Mouse (Mus musculus): ENCODE data around the gene Sugp1.
"Not testable (repeated sequence)": the region's sequence is repeated elsewhere in the genome, so short reads cannot be mapped to it uniquely, and the experiment has no call there.

Sugp1 gene

GRCm38 (mm10) chr8:70043996-70044395 lies 1.4 kb downstream of the Sugp1 start:
- no peak for DNase-seq (ENCODE audit: low spot score)

DNA sequence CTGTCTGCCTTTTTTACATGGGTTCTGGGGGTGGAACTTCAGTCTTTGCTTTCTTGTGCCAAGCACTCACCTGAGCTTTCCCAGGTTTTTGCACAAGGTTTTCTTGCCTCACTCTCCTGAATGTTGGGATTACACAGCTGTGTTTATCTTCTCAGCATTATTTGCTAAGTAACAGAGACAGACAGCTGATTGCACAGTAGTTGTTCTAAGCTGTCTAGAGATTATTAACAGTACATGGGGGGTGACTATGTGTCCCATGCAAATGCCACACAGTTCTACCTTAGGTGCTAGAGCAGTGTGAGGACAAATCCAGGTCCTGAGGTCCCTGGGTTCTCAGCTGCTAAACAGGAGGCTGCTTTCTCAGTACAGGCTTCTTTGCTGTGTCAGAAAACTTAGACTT lies 7.0 kb downstream of the Sugp1 start:
- no peak for DNase-seq (ENCODE audit: low spot score)

GRCm38 (mm10) chr8:70050434-70050833 lies 7.8 kb downstream of the Sugp1 start:
- DNase-seq (ENCODE audit: low spot score) = not testable (repeated sequence)

DNA sequence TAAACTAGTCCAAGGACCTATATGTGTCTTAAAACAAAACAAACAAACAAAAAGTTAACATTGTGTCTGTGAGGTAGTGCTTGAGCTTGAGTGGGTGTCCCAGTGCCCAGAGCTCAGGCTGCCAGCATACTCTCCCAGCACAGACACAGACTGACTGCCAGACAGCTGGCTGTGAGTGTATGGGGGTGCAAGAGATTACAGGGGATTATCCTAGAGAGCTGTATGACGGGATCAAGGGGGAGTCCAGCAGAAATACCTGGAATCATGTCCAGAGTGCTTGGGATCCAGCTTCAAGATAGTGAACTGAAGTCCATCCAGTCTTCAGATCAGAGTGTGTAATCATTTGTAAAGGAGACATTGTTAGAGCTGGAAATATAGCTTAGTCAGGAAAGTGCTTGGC lies 15.1 kb downstream of the Sugp1 start:
- no peak for DNase-seq (ENCODE audit: low spot score)

GRCm38 (mm10) chr8:70071836-70072440 lies 29.3 kb downstream of the Sugp1 start:
- DNase-seq (ENCODE audit: low spot score) = no peak

DNA sequence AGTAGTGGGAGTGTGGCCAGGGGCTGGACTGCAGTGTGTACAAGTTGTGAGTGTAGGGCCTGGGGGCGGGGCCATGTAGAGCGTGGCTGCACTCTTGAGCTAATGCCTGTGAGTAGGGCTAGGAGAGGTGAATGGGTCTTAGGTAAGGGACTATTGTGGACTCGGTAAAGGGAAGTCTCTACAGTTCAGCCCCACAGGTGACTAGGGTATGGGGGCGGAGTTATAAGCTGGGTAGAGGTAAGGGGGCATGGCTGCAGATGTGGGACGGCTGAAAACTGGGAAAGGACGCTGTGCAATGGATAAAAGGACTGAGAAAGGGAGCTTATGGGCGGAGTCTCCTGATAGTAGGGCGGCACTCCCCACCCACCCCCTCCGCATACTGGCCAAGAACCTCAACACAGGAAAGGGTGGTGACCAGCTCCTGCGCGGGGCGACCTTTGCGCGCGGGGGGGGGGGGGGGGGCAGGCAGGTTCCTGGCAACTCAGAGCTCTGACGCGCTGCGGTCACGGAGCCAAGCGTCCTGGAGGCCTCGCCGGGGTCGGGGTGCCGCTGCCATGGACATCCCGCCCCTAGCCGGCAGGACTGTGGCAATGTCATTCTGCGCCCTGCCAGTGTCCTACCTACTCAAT lies 29.9 kb downstream of the Sugp1 start, which contains the start of gene Tm6sf2:
Tm6sf2 (plus strand) TSS at position 484 of the 629 bp plus-strand sequence.
- no peak for DNase-seq (ENCODE audit: low spot score)

GRCm38 (mm10) chr8:70073120-70073519 lies 30.5 kb downstream of the Sugp1 start:
- DNase-seq (ENCODE audit: low spot score) = no peak

DNA sequence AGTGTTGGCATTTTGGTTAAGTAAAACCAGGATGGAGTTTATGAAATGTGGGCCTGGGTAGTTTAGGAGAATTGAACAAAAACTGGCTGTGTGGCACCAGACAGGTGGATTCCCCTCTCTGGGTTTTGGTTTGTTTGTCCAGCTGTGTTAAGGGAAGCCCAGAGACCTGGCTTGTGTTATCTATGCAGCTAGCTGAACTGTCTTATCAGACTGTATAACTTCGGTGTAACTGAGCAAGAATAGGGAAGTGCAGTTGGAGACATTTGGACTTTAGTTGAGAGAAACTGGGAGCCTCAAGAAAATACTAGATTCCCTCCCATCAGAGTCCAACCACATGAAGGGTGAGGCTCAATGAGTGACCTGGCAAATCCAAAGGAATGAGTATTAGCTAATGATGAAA lies 31.1 kb downstream of the Sugp1 start:
- no peak for DNase-seq (ENCODE audit: low spot score)

GRCm38 (mm10) chr8:70081976-70082375 lies 39.4 kb downstream of the Sugp1 start:
- no peak for DNase-seq (ENCODE audit: low spot score)

- DNase-seq (ENCODE audit: low spot score) = no peak
Observed at GRCm38 (mm10) chr8:70083285-70083684, 40.7 kb downstream of the Sugp1 start, which contains the start of gene Hapln4. Gene Hapln4, plus strand, starts transcription at chr8:70083457.

DNA sequence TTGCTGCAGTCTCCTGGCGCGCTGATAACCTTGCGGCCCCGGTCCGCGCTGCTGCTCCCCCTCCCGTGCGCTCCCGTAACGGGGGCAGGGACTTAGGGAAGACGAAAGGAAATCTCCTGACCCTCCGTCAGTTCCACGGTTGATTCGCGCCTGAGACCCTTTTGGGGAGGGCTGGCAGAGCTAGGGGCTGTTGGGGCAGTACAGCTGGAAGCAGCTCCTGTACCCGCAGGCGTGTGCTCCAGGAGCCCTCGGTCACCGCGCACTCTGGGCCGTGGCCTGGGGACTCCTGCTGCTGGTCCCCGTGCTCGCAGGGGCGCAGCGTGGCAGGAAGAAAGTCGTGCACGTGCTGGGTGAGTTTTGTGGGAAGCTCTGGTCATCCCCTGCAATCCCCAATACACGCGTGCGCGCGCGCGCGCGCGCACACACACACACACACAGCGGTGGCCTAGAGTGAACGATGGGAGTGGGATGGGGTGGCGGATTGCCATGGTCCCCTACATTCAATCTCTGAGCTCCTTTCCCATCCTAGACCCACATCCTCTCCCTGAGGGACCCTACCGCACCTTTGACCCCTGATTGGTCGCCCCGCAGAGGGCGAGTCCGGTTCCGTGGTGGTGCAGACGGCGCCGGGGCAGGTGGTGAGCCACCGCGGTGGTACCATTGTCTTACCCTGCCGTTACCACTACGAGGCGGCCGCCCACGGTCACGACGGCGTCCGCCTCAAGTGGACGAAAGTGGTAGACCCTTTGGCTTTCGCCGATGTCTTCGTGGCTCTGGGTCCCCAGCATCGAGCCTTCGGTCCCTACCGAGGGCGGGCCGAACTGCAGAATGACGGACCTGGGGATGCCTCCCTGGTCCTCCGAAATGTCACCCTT lies 41.8 kb downstream of the Sugp1 start:
- no peak for DNase-seq (ENCODE audit: low spot score)

- DNase-seq (ENCODE audit: low spot score) = no peak
Observed at GRCm38 (mm10) chr8:70086151-70086550, 43.5 kb downstream of the Sugp1 start.

DNA sequence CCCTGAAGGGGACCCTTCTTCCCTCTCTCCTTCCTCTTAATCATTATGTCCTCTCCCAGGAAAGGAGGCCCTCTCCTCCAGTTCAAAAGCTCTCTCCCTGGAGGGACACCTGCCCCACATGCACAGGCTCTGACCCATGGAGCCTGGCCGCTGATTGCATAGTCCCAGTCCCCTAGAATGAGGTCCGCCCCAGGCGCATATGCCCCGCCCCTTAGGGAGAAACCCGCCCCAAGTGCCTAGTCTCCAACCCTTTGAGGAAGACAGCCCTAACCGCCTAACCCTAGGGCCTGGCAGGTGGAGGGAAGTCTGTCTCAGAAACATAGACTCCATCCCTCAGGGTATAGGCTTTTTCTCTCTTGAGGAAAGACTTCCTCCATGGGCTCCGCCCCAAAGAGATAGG lies 44.6 kb downstream of the Sugp1 start:
- DNase-seq (ENCODE audit: low spot score) = no peak

- no peak for DNase-seq (ENCODE audit: low spot score)
Observed at GRCm38 (mm10) chr8:70087836-70088650, 45.4 kb downstream of the Sugp1 start.

DNA sequence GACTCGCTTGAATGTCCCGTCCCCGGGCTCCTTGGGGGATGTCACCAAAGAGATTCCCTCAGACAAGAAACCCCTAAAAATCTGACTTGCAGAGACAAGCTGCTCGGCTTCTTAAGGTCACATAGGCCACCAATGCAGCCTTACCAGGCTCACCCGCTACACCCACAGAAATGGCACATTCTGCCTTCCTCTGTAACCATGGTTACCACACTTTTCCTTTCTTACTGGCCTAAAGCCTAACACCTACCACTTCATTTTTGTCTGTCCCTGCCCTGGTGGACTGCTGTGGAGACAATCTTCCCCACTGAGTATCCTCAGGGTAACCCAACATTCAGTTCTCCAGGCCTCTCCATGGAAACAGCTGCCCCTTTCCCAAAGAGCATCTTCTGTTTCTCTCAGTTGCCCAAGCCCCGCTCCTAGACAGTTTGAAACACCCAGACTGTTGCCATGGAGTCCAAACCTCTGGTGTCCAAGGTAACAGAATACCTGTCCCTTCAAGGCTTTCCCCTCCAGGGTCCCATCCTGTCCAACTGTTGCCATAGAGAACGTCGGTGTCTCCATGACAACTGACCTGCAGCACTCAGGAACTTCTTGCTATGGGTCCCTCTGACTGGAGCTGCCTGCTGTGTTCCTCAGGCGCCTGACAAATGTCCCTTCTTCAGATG lies 46.8 kb downstream of the Sugp1 start:
- no peak for DNase-seq (ENCODE audit: low spot score)

- DNase-seq (ENCODE audit: low spot score) = no peak
Observed at GRCm38 (mm10) chr8:70092786-70093185, 50.2 kb downstream of the Sugp1 start.

DNA sequence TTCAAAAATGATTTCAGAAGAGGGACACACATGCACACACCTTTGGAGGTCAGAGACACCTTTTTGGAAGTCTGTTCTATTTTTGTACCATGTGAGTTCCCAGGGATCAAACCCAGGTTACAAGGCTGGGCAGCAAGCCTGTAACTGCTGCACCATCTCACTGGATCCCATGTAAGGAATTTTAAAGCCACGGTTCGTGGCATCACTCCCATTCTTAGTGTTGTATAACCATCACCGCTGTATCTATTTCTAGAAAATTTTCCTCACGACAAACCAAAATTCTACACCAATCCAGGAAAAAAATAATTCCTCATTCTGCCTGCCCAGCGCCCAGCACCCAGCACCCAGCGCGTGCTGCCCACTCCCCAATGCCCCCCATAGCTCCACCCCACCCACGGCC lies 56.7 kb downstream of the Sugp1 start:
- no peak for DNase-seq (ENCODE audit: low spot score)

GRCm38 (mm10) chr8:70100241-70100640 lies 57.6 kb downstream of the Sugp1 start:
- no peak for DNase-seq (ENCODE audit: low spot score)

GRCm38 (mm10) chr8:70104506-70104905 lies 61.9 kb downstream of the Sugp1 start:
- DNase-seq (ENCODE audit: low spot score) = no peak

- no peak for DNase-seq (ENCODE audit: low spot score)
Observed at GRCm38 (mm10) chr8:70104922-70105321, 62.3 kb downstream of the Sugp1 start.

- DNase-seq (ENCODE audit: low spot score) = no peak
Observed at GRCm38 (mm10) chr8:70110451-70110850, 67.8 kb downstream of the Sugp1 start.

All from spleen, adult 12 weeks (tissue).